Mouse (Mus musculus): ENCODE results near the gene Etv4.

Etv4 gene

DNA sequence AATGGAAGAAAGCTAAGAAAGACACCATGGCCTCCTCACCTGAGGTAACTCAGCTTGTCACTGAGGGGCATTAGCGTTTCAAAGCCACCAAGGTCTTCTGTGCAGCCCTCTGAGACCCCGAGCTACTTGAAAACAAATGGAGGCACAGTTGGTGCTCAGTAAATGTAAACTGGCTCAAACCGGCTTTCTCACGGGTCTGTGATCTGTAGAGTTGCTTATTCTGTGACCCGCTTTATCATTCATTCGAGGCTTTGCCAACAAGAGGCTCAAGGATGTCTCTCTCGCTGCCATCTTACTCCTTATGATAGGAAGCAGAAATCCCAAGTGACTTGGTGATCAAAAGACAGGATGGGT is 658 bp upstream of the Etv4 start:
- no peak for DNase-seq

DNA sequence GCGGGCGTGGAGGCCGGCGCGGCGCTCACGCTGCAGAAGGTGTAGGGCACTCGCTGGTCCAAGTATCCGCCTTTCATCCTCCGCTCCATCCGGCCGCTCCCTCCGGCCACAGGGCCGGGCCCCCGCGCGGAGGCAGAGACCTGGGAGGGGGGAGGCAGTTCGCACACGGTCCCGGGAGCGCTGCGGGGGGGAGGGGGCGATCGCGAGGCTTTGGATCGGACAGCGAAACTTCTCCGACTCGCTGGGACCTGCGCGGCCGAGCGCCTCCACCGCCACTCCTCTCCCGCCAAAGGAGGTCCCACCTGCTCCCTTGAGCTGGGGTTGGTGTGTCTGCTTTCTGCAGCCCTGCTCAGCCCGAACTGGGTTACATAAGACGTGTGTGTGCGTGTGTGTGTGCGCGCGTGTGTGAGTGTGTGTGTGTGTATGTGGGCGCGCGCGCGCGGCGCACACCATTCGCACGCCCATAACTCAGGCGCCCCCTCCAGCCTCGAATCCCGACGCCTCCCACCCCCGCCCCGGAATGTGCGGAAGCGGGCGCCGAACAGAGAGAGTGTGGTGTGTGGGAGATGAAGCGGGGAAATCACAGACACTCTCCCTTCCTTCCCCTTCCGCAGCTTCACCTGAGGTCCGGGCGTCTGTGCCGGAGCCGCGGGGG is 556 bp downstream of the Etv4 start:
- DNase-seq: peak; percentile 51 to 62

- DNase-seq: peak in 1 of 2 experiments; percentile 38
Measured at GRCm38 (mm10) chr11:101784072-101784471, 1.1 kb downstream of the Etv4 start.

DNA sequence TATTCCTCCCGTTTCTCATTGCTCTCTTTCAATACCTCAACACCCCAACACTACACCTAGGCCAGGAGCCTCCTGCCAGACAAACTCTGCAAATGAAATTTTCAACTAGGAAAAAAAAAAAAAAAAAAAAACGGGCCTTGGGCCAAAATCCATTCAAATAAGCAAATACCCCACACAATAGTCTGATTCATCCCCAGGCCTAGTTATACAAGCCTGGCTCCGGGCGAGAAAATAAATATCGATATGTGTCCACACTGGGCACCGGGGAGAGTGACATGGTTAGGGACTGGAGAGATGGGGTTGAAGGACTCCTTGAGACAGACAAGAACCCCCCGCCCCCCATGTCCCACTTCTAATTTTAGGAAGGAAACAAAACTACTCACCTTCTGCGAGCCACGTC is 1.6 kb downstream of the Etv4 start:
- no peak for DNase-seq

GRCm38 (mm10) chr11:101783135-101783534 is 2.0 kb downstream of the Etv4 start:
- no peak for DNase-seq

- no peak for DNase-seq
Measured at GRCm38 (mm10) chr11:101776846-101777245, 8.3 kb downstream of the Etv4 start.

GRCm38 (mm10) chr11:101772449-101772848 is 12.7 kb downstream of the Etv4 start:
- DNase-seq: peak; percentile 80 to 86

DNA sequence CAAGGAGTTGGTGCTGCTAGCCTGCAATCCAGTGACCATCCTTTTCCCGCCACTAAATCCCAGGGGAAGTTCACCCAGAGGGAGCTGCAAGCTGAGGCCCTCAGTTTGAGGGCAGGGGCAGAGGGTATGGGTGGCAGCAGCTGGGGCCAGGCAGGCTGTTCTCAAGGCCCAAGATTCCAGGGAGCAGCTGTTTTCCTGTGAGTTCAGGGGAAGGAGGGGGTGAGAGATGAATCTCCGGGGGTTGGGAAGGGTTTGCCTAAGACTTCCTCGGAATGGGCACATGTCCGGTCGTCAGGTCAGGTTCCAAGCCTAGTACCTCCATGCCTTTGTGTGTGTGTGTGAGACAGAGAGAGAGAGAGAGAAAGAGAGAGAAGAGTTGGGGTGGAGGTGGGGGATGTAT is 13.1 kb downstream of the Etv4 start:
- DNase-seq: no peak

GRCm38 (mm10) chr11:101770266-101770665 is 14.9 kb downstream of the Etv4 start:
- DNase-seq: no peak

GRCm38 (mm10) chr11:101768721-101769120 is 16.4 kb downstream of the Etv4 start:
- no peak for DNase-seq

GRCm38 (mm10) chr11:101767326-101767725 is 17.8 kb downstream of the Etv4 start:
- no peak for DNase-seq

GRCm38 (mm10) chr11:101764546-101764945 is 20.6 kb downstream of the Etv4 start:
- DNase-seq: no peak

DNA sequence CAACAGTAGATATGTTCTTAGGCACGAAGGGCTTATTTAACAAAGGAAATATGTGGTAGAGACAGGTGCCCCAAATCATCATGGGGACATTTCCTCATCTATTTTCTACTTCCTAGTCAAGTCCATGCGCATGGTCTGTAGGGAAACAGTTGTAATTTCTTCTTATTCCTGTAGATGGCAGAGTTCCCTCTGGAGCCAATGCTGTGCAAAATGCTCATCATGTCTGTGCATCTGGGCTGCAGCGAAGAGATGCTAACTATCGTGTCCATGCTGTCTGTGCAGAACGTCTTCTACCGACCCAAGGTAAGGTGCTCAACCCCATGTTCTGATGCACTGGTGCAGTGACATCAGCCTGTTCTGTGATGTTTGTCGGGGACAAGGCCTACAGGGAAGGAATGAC is 21.4 kb downstream of the Etv4 start:
- no peak for DNase-seq

DNA sequence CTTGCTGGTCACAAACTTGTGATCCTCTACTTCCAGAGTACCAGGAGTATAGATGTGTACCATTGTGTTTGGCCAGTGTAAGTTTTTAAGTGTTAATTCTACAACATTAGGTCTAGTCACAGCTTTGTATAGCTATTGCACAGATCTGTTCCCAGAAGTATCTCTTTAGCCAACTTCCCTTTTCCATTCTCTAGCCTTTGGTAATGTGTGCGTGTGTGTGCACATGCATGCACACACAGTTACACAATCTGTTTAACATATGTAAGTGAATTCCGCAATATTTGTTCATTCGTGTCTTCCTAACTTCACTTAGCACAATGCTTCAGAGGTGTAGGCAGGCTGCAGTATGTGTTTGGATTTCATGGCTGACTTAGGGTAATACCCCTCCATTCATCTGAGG is 25.6 kb downstream of the Etv4 start:
- DNase-seq: no peak

GRCm38 (mm10) chr11:101758431-101758830 is 26.7 kb downstream of the Etv4 start:
- DNase-seq: peak in 1 of 2 experiments; percentile 19

- peak; percentile 41 to 47 for DNase-seq
Measured at GRCm38 (mm10) chr11:101757366-101757765, 27.8 kb downstream of the Etv4 start.

DNA sequence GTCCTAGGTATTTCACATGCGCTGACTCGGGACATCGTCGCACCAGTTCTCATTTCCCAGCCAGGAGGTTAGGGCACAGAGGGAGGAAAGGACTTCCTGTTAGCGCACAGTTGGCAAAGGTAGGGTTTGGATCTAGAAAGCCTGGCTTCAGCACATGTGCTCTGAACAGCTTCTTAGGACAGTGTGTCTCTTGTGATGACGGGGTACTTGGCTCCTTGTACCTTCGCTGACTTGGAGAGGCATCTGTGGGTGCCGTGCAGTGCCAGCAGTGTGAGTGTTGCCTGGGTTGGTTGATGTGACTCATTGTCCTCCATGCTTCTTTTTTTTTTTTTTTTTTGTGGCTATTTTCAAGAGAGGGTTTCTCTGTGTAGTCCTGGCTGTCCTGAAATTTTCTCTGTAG is 28.6 kb downstream of the Etv4 start:
- DNase-seq: no peak

DNA sequence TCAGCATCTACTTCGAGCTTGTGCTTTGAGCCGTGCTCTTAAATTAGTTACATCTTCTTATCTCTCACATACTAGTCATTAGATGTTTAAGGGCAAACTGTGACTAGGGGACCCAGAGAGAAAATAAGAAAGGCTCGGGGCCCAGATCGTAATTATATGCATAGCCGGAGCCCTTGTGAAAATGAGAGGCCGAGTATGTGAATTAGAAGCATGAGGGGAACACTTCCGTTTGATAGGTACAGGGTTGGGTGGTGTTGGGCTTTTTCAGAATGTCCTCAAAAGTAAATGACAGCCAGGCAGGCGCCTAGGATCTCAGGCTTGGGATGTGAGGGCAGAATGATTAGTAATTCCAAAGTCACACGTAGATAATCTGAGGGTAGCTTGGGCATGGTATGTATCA is 51.6 kb downstream of the Etv4 start:
- no peak for DNase-seq

DNA sequence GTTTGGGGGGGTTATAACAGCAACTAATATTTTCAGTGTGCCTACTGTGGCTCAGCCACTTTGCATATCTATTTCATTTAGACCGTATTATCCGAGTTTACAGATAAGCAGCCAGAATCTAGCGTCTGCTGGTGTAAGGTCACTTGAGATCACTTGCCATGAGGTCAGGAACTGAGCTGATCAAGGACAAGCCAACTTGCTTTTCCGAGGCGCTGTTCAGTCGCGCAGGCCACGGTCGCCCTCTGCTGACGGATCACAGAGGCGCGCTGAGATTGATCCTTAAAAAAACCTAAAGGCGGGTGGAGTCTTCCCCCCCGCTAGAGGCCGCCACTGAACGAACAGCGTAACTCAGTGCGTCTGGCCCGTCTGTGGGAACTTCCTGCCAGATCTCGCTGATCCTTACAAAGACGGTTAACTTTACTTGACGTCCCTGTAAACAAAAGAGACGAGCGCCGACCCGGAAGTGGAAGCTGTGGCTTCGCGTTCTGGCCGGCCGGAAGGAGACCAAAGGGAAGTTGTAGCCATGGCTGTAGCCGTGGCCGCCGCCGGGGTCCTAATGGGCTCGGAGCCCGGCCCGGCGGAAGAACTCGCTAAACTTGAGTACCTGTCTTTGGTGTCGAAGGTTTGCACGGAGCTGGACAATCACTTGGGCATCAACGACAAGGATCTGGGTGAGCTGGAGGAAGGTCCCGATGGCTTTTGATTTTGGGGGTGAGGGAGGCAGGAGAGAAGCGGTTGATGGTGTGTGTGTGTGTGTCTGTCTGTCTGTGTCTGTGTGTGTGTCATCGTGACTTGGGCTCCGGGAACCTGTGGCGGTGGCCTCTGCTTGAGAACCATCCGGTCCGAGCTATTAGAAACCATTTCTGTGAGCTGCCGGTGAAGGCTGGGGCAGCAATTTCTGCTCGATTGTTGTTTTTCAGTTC is 52.4 kb downstream of the Etv4 start, which contains the start of gene Dhx8:
Gene Dhx8, plus strand, starts transcription at position 402 of the 923 bp plus-strand sequence.
- DNase-seq: peak; percentile 98 to 99

GRCm38 (mm10) chr11:101729308-101729707 is 55.9 kb downstream of the Etv4 start:
- DNase-seq: no peak

GRCm38 (mm10) chr11:101726765-101727164 is 58.4 kb downstream of the Etv4 start:
- DNase-seq: no peak

DNA sequence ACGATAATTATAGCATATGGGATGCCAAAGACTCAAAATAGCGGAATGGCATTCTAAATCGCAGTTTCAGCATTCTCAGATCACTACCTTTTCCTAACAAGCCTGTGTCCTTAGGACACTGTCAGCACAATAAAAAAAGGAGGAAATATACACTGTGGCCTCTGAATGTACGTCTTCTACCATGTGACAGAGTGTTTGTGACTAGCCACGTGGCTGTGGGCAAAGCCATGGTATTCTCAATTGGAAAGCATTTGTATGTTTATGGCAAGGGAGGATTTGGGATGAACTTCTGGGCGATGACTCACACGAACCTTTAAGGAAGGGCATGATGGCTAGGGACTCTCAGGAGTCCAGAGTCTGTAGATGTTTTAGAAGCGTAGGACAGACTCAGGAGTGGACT is 60.1 kb downstream of the Etv4 start:
- DNase-seq: no peak

- peak; percentile 13 to 20 for DNase-seq
Measured at GRCm38 (mm10) chr11:101719986-101720520, 65.1 kb downstream of the Etv4 start.

All from kidney, postnatal 4 days (tissue).